Comparison of ENCODE assay signal across 20 mouse cellular contexts in the genomic region with DNA sequence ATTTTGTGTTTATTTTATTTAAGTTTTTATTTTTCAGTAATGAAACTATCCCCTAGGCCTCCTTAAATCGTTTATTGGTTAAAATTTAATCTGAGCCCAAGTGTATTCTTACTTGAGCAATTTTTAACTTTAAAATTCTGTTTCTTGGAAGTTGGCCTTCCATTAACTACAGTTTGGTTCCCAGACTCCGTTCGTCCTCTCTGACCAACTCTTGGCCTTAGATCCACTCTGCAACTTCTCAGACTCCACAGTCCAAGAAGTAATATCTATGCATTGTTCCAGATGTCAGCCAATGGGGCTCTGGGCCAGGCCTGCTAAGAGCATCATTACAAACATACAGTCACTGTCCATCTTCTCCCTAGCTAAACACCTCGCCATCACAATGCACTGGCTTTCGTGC.
"Had no signal": no experiment of that assay in that cellular context is flagged by ENCODE, and none has a peak within 500 bp of the region (broad histone marks: within the 10 kb centered on the region; RNA-seq: fewer than 3 reads in every experiment).

No protein-coding gene starts in this region.

- ATAC-seq: hindbrain, postnatal 0 days; inflammation-experienced regulatory T-cells, adult 6 months; intestine, embryonic 16.5 days; liver, postnatal 0 days; lung, postnatal 0 days; midbrain, embryonic 15.5 days had no signal

- H3K36me3 ChIP-seq: limb, embryonic 13.5 days; midbrain, embryonic 12.5 days; midbrain, embryonic 15.5 days; neural tube, embryonic 12.5 days; neural tube, embryonic 15.5 days had no signal

- H3K9ac ChIP-seq: limb, embryonic 13.5 days; liver, embryonic 14.5 days; liver, postnatal 0 days; lung, embryonic 14.5 days; midbrain, embryonic 12.5 days; midbrain, embryonic 15.5 days; neural tube, embryonic 12.5 days; neural tube, embryonic 15.5 days had no signal

- H3K27me3 ChIP-seq: midbrain, embryonic 12.5 days; midbrain, embryonic 15.5 days; neural tube, embryonic 12.5 days; neural tube, embryonic 15.5 days had no signal

- DNase-seq: left cerebral cortex, postnatal 4 days; liver, postnatal 0 days; right cerebral cortex, postnatal 25 days; spleen, adult 18-20 months; thymus, adult 2 months; thymus, postnatal 14 days; thymus, postnatal 4 days had no signal

- H3K4me2 ChIP-seq: limb, embryonic 13.5 days; liver, embryonic 11.5 days; lung, embryonic 14.5 days; midbrain, embryonic 12.5 days; midbrain, embryonic 15.5 days; neural tube, embryonic 12.5 days; neural tube, embryonic 15.5 days had no signal

- H3K4me1 ChIP-seq: midbrain, embryonic 12.5 days; neural tube, embryonic 12.5 days had no signal

- H3K27ac ChIP-seq: hindbrain, postnatal 0 days; limb, embryonic 13.5 days; liver, embryonic 14.5 days; macrophage; midbrain, embryonic 12.5 days; midbrain, embryonic 15.5 days; neural tube, embryonic 12.5 days; neural tube, embryonic 15.5 days had no signal

- H3K4me3 ChIP-seq: limb, embryonic 13.5 days; midbrain, embryonic 12.5 days; midbrain, embryonic 15.5 days; neural tube, embryonic 12.5 days; neural tube, embryonic 15.5 days had no signal

- H3K9me3 ChIP-seq: limb, embryonic 13.5 days; midbrain, embryonic 12.5 days; midbrain, embryonic 15.5 days; neural tube, embryonic 12.5 days; neural tube, embryonic 15.5 days had no signal
